Comparison of ENCODE assay signal across 25 mouse cellular contexts in genomic region chr9:99044761-99045160, GRCm38 (mm10). TPM values are rescaled to one million over a fixed set of nuclear protein-coding genes. Genes with fewer than 3 reads are reported as not detected.
DNase-seq lines count a peak whose midpoint lies in the region; ATAC-seq and TF ChIP-seq lines count a peak whose summit lies in the region.
"Had no signal": no experiment of that assay in that cellular context is flagged by ENCODE, and none has a peak within 500 bp of the region (broad histone marks: within the 10 kb centered on the region; RNA-seq: fewer than 3 reads in every experiment).

No protein-coding gene starts in this region.

- no peaks in the 10 kb centered on the region for H3K4me1 ChIP-seq in hindbrain, postnatal 0 days (ENCODE audit: insufficient read depth, low read length)
- H3K4me1 ChIP-seq in hindbrain, embryonic 12.5 days, result no peaks in the 10 kb centered on the region
- H3K4me1 ChIP-seq: liver, embryonic 12.5 days; lung, embryonic 15.5 days; stomach, embryonic 15.5 days had no signal

- no peak overlapping the region for H3K4me2 ChIP-seq in hindbrain, postnatal 0 days (ENCODE audit: low read depth, low read length)
- H3K4me2 ChIP-seq in hindbrain, embryonic 12.5 days (replicated peaks), result no peak overlapping the region
- H3K4me2 ChIP-seq: heart, embryonic 15.5 days; hindbrain, embryonic 13.5 days; liver, embryonic 12.5 days; lung, embryonic 15.5 days; neural tube, embryonic 13.5 days; stomach, embryonic 15.5 days had no signal

- no peak overlapping the region for H3K4me3 ChIP-seq in hindbrain, postnatal 0 days (ENCODE audit: low read length)
- H3K4me3 ChIP-seq in hindbrain, embryonic 12.5 days, result no peak overlapping the region
- peak overlapping the region; percentile 6; the same call in 1 of the 2 replicates for H3K4me3 ChIP-seq in layer of hippocampus, adult 2 months
- H3K4me3 ChIP-seq: gastrocnemius, adult 2 months; heart, embryonic 15.5 days; hindbrain, embryonic 13.5 days; liver, embryonic 12.5 days; lung, embryonic 15.5 days; neural tube, embryonic 13.5 days; stomach, embryonic 15.5 days had no signal

- no peaks in the 10 kb centered on the region for H3K9me3 ChIP-seq in hindbrain, postnatal 0 days (ENCODE audit: low read length)
- H3K9me3 ChIP-seq in hindbrain, embryonic 12.5 days (replicated peaks), result no peaks in the 10 kb centered on the region
- H3K9me3 ChIP-seq: heart, embryonic 15.5 days; hindbrain, embryonic 13.5 days; liver, embryonic 12.5 days; lung, embryonic 15.5 days; neural tube, embryonic 13.5 days; stomach, embryonic 15.5 days had no signal

- no peaks in the 10 kb centered on the region for H3K27me3 ChIP-seq in hindbrain, postnatal 0 days (ENCODE audit: insufficient read depth, low read length)
- no peaks in the 10 kb centered on the region for H3K27me3 ChIP-seq in hindbrain, embryonic 12.5 days
- H3K27me3 ChIP-seq: heart, embryonic 15.5 days; hindbrain, embryonic 13.5 days; liver, embryonic 12.5 days; lung, embryonic 15.5 days; neural tube, embryonic 13.5 days; stomach, embryonic 15.5 days had no signal

- peak; percentile 36 for DNase-seq in hindbrain, postnatal 0 days (ENCODE audit: low spot score)
- DNase-seq in cerebellum, adult 11-12 months, result peak; percentile 65
- DNase-seq in cerebellum, adult 9-11 months, result peak; percentile 64
- peak; percentile 60 to 64 for DNase-seq in layer of hippocampus, adult 2 months (ENCODE audit: low spot score in 2 of 2)
- DNase-seq in adrenal gland, adult 18-20 months (ENCODE audit: low spot score in 2 of 2), result no peak
- DNase-seq in lung, postnatal 36 days, result no peak
- DNase-seq: adrenal gland, adult 8-10 months; gastrocnemius, adult 2 months; heart, adult 11 months; kidney, adult 11 months; kidney, postnatal 4 days; spleen, adult 18-20 months had no signal

- H3K9ac ChIP-seq in hindbrain, postnatal 0 days (replicated peaks; ENCODE audit: low read length), result no peak overlapping the region
- H3K9ac ChIP-seq in hindbrain, embryonic 12.5 days, result no peak overlapping the region
- H3K9ac ChIP-seq: heart, embryonic 15.5 days; hindbrain, embryonic 13.5 days; liver, embryonic 12.5 days; lung, embryonic 15.5 days; neural tube, embryonic 13.5 days; stomach, embryonic 15.5 days had no signal

- no peak for TF ChIP-seq CTCF in hindbrain, postnatal 0 days (IDR thresholded peaks at IDR 0.05; ENCODE audit: low read depth)
- TF ChIP-seq CTCF in layer of hippocampus, adult 2 months (conservative IDR thresholded peaks at IDR 0.05), result no peak

- WGBS in hindbrain, postnatal 0 days, result 69% methylated on average over 8 of the region's 8 CpGs
- 93% methylated on average over 8 of the region's 8 CpGs for WGBS in hindbrain, embryonic 12.5 days

- H3K36me3 ChIP-seq in hindbrain, postnatal 0 days (ENCODE audit: insufficient read depth, low read length), result peaks cover 4% of the 10 kb centered on the region; the same call in 1 of the 2 replicates
- peaks cover 12% of the 10 kb centered on the region; the same call in 1 of the 2 replicates for H3K36me3 ChIP-seq in hindbrain, embryonic 12.5 days
- H3K36me3 ChIP-seq: lung, embryonic 15.5 days; stomach, embryonic 15.5 days had no signal

- H3K27ac ChIP-seq in hindbrain, postnatal 0 days, result no peak overlapping the region
- H3K27ac ChIP-seq in hindbrain, embryonic 12.5 days, result no peak overlapping the region
- peak overlapping the region; percentile 81 for H3K27ac ChIP-seq in layer of hippocampus, adult 2 months
- H3K27ac ChIP-seq: gastrocnemius, adult 2 months; heart, embryonic 15.5 days; hindbrain, embryonic 13.5 days; liver, embryonic 12.5 days; lung, embryonic 15.5 days; neural tube, embryonic 13.5 days; stomach, embryonic 15.5 days had no signal

- no peak; the same call in 1 of the 2 replicates for ATAC-seq in hindbrain, postnatal 0 days
- no peak for ATAC-seq in hindbrain, embryonic 12.5 days (ENCODE audit: low FRiP score)
- ATAC-seq: CD4-positive, CD25-positive, alpha-beta regulatory T cell, adult 4 months; liver, embryonic 12.5 days had no signal

RNA-seq across cellular contexts. Expression of gene Gm1123, which starts 9.2 kb away (rescaled TPM):
- total RNA-seq in hindbrain, postnatal 0 days (2014; rRNA removed), result not detected in 2 replicates
- polyA plus RNA-seq in hindbrain, postnatal 0 days (2015; fragmentation: Nextera tagmentation; extraction: Ambion mirVana), result 0.09 and 0.15 TPM in 2 replicates
- not detected in 2 replicates for polyA plus RNA-seq in hindbrain, embryonic 12.5 days (2016; fragmentation: Nextera tagmentation; extraction: Ambion mirVana)
- under 1 TPM; 0.22 to 0.38 TPM for total RNA-seq in layer of hippocampus, adult 2 months (2021)
- not detected for total RNA-seq in adrenal gland, adult 18-20 months (2021)
- total RNA-seq: adrenal gland, adult 8-10 months; gastrocnemius, adult 2 months; left cerebral cortex, postnatal 36 days; megakaryocyte-erythroid progenitor cell, adult 5-6 weeks; MEL; monocyte, adult 5-6 weeks had no signal
- polyA plus RNA-seq: embryonic facial prominence, embryonic 11.5 days; liver, embryonic 12.5 days; lung, embryonic 15.5 days had no signal

RNA-seq across cellular contexts. Expression of gene Faim, which starts 58.6 kb away (rescaled TPM):
- 31.3 and 32.1 TPM in 2 replicates for total RNA-seq in hindbrain, postnatal 0 days (2014; rRNA removed)
- polyA plus RNA-seq in hindbrain, postnatal 0 days (2015; fragmentation: Nextera tagmentation; extraction: Ambion mirVana), result 116 and 123 TPM in 2 replicates
- 85.8 and 87.1 TPM in 2 replicates for polyA plus RNA-seq in hindbrain, embryonic 12.5 days (2016; fragmentation: Nextera tagmentation; extraction: Ambion mirVana)
- 10 to 100 TPM; 60.0 to 61.1 TPM for total RNA-seq in layer of hippocampus, adult 2 months (2021)
- 10 to 100 TPM; 16.6 to 20.9 TPM for total RNA-seq in adrenal gland, adult 18-20 months (2021)

Comparison
In these comparisons a context has a peak if more than half of its experiments do, and no peak if none do; other contexts are left out.
1. DNase-seq: peak in hindbrain, postnatal 0 days (single experiment), cerebellum, adult 11-12 months (single experiment), cerebellum, adult 9-11 months (single experiment) and layer of hippocampus, adult 2 months (2 of 2); none in adrenal gland, adult 18-20 months (0 of 2) and lung, postnatal 36 days (single experiment).